Mouse (Mus musculus) E14TG2a.4 (cell line): Measurements from ENCODE around the gene Spindoc.

Experiments
- CTCF ChIP-seq: conservative IDR thresholded peaks from 2 replicates; pipeline ENCODE4 v1.5.1; 2014; ENCODE audit warnings: low read length
- NANOG ChIP-seq: IDR thresholded peaks from 2 replicates; pipeline ENCODE4 v1.6.1; 2014; ENCODE audit warnings: borderline replicate concordance, low read length, mixed read lengths

GRCm38 (mm10) chr19:7316822-7317221 is 66.0 kb downstream of the Spindoc start:
- TF ChIP-seq CTCF, result no peak
- TF ChIP-seq NANOG, result no peak
